Mouse (Mus musculus) frontal cortex, adult (tissue): Measurements from ENCODE around the gene Bud13.
A peak's percentile ranks its signal among the peaks of the same experiment; 100 is the strongest.

ENCODE experiments used
- ATAC-seq: cut with Nextera tagmentation; 2 replicates; pipeline ENCODE4 v1.9.2; 2017; ENCODE audit warnings: mild to moderate bottlenecking, moderate library complexity, mixed read lengths; ENCODE audit not compliant: low TSS enrichment

Gene Bud13

GRCm38 (mm10) chr9:46337852-46338291, 55.1 kb downstream of the Bud13 start:
- peak; percentile 83 for ATAC-seq

GRCm38 (mm10) chr9:46338384-46338783, 55.6 kb downstream of the Bud13 start:
- no peak for ATAC-seq

- ATAC-seq, result no peak
These were observed 56.3 kb downstream of the Bud13 start for GRCm38 (mm10) chr9:46339051-46339652.

GRCm38 (mm10) chr9:46345887-46346665, 63.3 kb downstream of the Bud13 start:
- ATAC-seq, result no peak
